Comparison of ENCODE assay signal across 12 mouse cellular contexts in genomic region chr17:74172834-74173233, GRCm38 (mm10).
"Had no signal": no experiment of that assay in that cellular context is flagged by ENCODE, and none has a peak within 500 bp of the region (broad histone marks: within the 10 kb centered on the region; RNA-seq: fewer than 3 reads in every experiment).

No protein-coding gene starts in this region.

- DNase-seq: retina, postnatal 1 day; right cerebral cortex, adult 18-20 months; right cerebral cortex, postnatal 14 days; right cerebral cortex, postnatal 25 days; right cerebral cortex, postnatal 4 days; spleen, adult 18-20 months; thymus, adult 18-20 months; thymus, adult 2 months; thymus, postnatal 14 days; thymus, postnatal 25 days; thymus, postnatal 36 days; thymus, postnatal 4 days had no signal
